Mouse (Mus musculus): Measurements from ENCODE around the gene Plekhg6.
A peak's percentile ranks its signal among the peaks of the same experiment; 100 is the strongest.

The Plekhg6 gene

GRCm38 (mm10) chr6:125353655-125354054 lies 26.9 kb downstream of the Plekhg6 start:
- DNase-seq (ENCODE audit: low read depth, low spot score) = no peak

- no peak for DNase-seq (ENCODE audit: low read depth, low spot score)
These were observed 27.4 kb downstream of the Plekhg6 start for GRCm38 (mm10) chr6:125353221-125353620.

- no peak for DNase-seq (ENCODE audit: low read depth, low spot score)
These were observed 27.8 kb downstream of the Plekhg6 start for GRCm38 (mm10) chr6:125352811-125353210.

GRCm38 (mm10) chr6:125352046-125352384 lies 28.6 kb downstream of the Plekhg6 start:
- no peak for DNase-seq (ENCODE audit: low read depth, low spot score)

- no peak for DNase-seq (ENCODE audit: low read depth, low spot score)
These were observed 29.1 kb downstream of the Plekhg6 start for GRCm38 (mm10) chr6:125351368-125352045.

GRCm38 (mm10) chr6:125350995-125351324 lies 29.6 kb downstream of the Plekhg6 start:
- no peak for DNase-seq (ENCODE audit: low read depth, low spot score)

GRCm38 (mm10) chr6:125350231-125350994 lies 30.2 kb downstream of the Plekhg6 start:
- DNase-seq (ENCODE audit: low read depth, low spot score) = no peak

- no peak for DNase-seq (ENCODE audit: low read depth, low spot score)
These were observed 30.9 kb downstream of the Plekhg6 start for GRCm38 (mm10) chr6:125349575-125350230.

GRCm38 (mm10) chr6:125348721-125349574 lies 31.6 kb downstream of the Plekhg6 start, which contains the start of gene Tnfrsf1a:
Gene Tnfrsf1a (plus strand): TSS chr6:125349362.
- DNase-seq (ENCODE audit: low read depth, low spot score) = no peak

GRCm38 (mm10) chr6:125346029-125346428 lies 34.6 kb downstream of the Plekhg6 start:
- DNase-seq (ENCODE audit: low read depth, low spot score) = no peak

GRCm38 (mm10) chr6:125345625-125346024 lies 35.0 kb downstream of the Plekhg6 start:
- no peak for DNase-seq (ENCODE audit: low read depth, low spot score)

GRCm38 (mm10) chr6:125344866-125345265 lies 35.7 kb downstream of the Plekhg6 start:
- no peak for DNase-seq (ENCODE audit: low read depth, low spot score)

GRCm38 (mm10) chr6:125344084-125344483 lies 36.5 kb downstream of the Plekhg6 start:
- DNase-seq (ENCODE audit: low read depth, low spot score) = no peak

GRCm38 (mm10) chr6:125342198-125342597 lies 38.4 kb downstream of the Plekhg6 start:
- no peak for DNase-seq (ENCODE audit: low read depth, low spot score)

GRCm38 (mm10) chr6:125340244-125340643 lies 40.3 kb downstream of the Plekhg6 start:
- DNase-seq (ENCODE audit: low read depth, low spot score) = no peak

- DNase-seq (ENCODE audit: low read depth, low spot score) = no peak
These were observed 41.6 kb downstream of the Plekhg6 start for GRCm38 (mm10) chr6:125338791-125339660.

GRCm38 (mm10) chr6:125334356-125334755 lies 46.2 kb downstream of the Plekhg6 start:
- no peak for DNase-seq (ENCODE audit: low read depth, low spot score)

- DNase-seq (ENCODE audit: low read depth, low spot score) = no peak
These were observed 47.3 kb downstream of the Plekhg6 start for GRCm38 (mm10) chr6:125333112-125333899.

GRCm38 (mm10) chr6:125330626-125331326 lies 49.8 kb downstream of the Plekhg6 start:
- peak; percentile 66 for DNase-seq (ENCODE audit: low read depth, low spot score)

Measured in retina, adult 2 months (tissue).